Mouse (Mus musculus): ENCODE measurements around the gene Prpf8.
"Not testable (repeated sequence)": the region's sequence is repeated elsewhere in the genome, so short reads cannot be mapped to it uniquely, and the experiment has no call there.

Prpf8 gene

DNA sequence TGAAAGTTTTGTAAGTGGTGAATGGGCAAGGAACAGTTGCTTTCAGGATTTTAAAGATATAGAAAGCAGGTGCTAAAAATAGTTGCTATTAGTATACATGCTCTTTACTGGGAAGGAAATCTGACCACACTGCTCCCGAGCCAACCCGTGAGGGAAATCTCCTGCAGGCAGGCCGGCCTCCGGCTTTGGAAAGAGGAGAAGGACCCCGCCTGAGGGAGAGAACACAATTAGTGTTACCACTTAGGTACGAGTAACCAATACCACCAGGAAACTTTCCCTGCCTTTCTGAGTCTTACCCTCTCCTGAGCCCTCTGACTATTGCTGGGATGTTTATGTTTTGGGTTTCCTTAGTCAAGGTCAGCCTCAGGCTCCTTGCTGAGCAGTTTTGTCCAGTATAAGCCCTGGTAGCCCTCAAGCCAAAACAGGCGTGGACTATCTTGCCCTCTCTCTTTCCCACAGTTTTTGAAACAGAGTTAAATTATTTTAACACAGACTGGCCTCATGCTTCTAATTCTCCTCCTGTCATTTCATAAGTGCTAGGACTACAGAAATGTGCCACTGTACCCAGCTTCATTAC is 66.4 kb downstream of the Prpf8 start:
- DNase-seq (ENCODE audit: low spot score in 2 of 2) = no peak

DNA sequence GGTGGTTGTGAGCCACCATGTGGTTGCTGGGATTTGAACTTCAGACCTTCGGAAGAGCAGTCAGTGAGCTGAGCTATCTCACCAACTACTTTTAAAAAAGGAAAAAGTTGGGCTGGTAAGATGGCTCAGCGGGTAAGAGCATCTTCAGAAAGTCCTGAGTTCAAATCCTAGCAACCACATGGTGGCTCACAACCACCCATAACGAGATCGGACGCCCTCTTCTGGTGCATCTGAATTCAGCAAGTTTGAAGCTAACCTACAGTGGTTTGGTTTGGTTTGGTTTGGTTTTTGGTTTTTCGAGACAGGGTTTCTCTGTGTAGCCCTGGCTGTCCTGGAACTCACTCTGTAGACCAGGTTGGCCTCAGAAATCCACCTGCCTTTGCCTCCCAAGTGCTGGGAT is 69.4 kb downstream of the Prpf8 start:
- not testable (repeated sequence) for DNase-seq (ENCODE audit: low spot score in 2 of 2)

DNA sequence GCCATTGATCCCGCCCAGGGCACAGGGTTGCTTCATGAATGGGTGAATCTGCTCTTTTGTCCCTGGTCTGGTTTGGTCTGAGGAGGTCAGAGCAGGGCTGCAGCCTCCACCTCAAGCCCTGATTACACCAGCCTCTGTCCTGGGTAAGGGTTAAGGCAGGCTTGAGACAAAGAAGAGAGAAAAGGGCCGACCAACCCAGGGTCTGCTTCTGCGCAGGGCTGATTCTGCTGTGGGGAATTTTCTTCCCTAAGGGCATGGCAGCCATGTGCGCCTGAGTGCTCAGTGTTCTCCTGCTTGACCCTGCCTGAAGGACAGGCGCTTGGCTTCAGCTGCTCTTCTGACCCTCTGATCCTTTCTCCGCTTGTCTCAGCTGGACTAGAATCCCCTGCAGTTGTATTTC is 70.5 kb downstream of the Prpf8 start:
- no peak for DNase-seq (ENCODE audit: low spot score in 2 of 2)

DNA sequence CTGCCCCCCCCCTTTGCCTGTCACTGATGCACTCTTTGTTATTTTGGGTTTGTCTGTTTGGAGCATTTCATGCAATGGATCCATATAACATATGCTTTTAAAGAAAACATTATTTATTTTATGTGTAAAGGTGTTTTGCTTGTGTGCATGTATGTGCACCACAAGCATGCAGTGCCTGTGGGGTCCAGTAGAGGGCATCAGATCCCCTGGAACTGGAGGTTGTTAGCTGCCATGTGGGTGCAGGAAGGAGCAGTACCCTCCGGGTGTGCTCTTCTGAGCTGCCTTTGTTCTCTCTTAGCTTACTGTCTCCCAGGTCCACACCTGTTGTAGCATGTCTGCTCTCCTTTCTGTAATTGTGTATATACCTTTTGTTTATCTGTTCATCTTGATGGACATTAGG is 71.5 kb downstream of the Prpf8 start:
- peak in 1 of 2 experiments; percentile 59 for DNase-seq (ENCODE audit: low spot score in 2 of 2)
